Mouse (Mus musculus) kidney, adult 2 months (tissue): Measurements from ENCODE around the gene Inpp5d. TPM values are rescaled to one million over a fixed set of nuclear protein-coding genes. Genes with fewer than 3 reads are reported as not detected.

ENCODE experiments used
- DNase-seq: peaks from one replicate; pipeline ENCODE4 v3.0.0; 2021
- H3K27ac ChIP-seq: fragments of 200-500 bp; 2 replicates; pipeline ENCODE4 v1.5.1; 2012; ENCODE audit warnings: low read depth, low read length, control low read depth, inconsistent platforms; ENCODE audit not compliant: insufficient read depth
- H3K27me3 ChIP-seq: fragments of 200-500 bp; replicated peaks from 2 replicates; pipeline ENCODE4 v1.6.1; 2012; ENCODE audit warnings: mild to moderate bottlenecking, moderate library complexity, low read length, inconsistent platforms; ENCODE audit not compliant: control insufficient read depth, insufficient read depth
- H3K36me3 ChIP-seq: fragments of 200-500 bp; 2 replicates; pipeline ENCODE4 v1.6.1; 2012; ENCODE audit warnings: mild to moderate bottlenecking, moderate library complexity, low read length, inconsistent platforms; ENCODE audit not compliant: control insufficient read depth, insufficient read depth
- H3K4me1 ChIP-seq: fragments of 200-500 bp; 2 replicates; pipeline ENCODE4 v1.6.1; 2011; ENCODE audit warnings: low read length; ENCODE audit not compliant: control insufficient read depth, insufficient read depth
- H3K4me3 ChIP-seq: fragments of 200-500 bp; 2 replicates; pipeline ENCODE4 v1.5.1; 2011; ENCODE audit warnings: mild to moderate bottlenecking, low read depth, low read length, control low read depth; ENCODE audit not compliant: insufficient read depth
- CTCF ChIP-seq: fragments of 200-500 bp; conservative IDR thresholded peaks from 2 replicates; pipeline ENCODE4 v1.5.1; 2011; ENCODE audit warnings: low read depth, mild to moderate bottlenecking, control low read depth, low read length, moderate library complexity, mixed read lengths; ENCODE audit not compliant: insufficient read depth, insufficient read length
- POLR2A ChIP-seq: fragments of 200-500 bp; IDR thresholded peaks from one replicate; pipeline ENCODE4 v1.6.1; 2011; ENCODE audit warnings: low read depth, low read length, control low read depth
- WGBS: fragments of 180-500 bp; shearing (Covaris S2); methylation state at CpG from one replicate; pipeline ENCODE4 v1.1.7; 2018; 5-methylcytosine and 5-hydroxymethylcytosine counted together
- polyA plus RNA-seq: library from polyadenylated mRNA; depleted of rRNA; stranded (reverse); fragments of >200 nt; gene quantifications from 2 replicates; pipeline ENCODE4 v1.2.3, GENCODE M21; 2012; rRNA removed

Inpp5d gene
- 18.6 and 20.0 TPM in 2 replicates for polyA plus RNA-seq

DNA sequence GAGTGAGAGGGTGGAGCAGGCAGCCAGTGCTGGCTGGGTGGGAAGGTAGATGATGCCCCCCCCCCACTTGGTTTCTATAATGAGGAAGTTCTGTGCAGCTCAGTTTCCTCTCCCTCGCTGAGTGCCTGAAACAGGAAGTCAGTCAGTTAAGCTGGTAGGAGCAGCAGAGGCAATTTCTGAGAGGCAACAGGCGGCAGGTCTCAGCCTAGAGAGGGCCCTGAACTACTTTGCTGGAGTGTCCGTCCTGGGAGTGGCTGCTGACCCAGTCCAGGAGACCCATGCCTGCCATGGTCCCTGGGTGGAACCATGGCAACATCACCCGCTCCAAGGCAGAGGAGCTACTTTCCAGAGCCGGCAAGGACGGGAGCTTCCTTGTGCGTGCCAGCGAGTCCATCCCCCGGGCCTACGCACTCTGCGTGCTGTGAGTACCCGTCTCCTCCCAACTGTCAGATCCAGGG, at the start of gene Inpp5d:
Gene Inpp5d (plus strand): TSS at position 102 of the 458 bp plus-strand sequence.
- Histone ChIP-seq H3K27ac (peak within 1 kb of the TSS; percentile 57), H3K36me3 (no peaks in the 10 kb centered on the region), H3K4me3 (peak within 1 kb of the TSS; percentile 48), H3K27me3 (no peaks in the 10 kb centered on the region), H3K4me1 (0 out of 2 replicates have a peak, but pooled peaks cover 4% of the 10 kb centered on the region)
- peak; percentile 61 for DNase-seq
- no peak for TF ChIP-seq POLR2A
- no peak for TF ChIP-seq CTCF
- 58% methylated on average over 12 of the region's 12 CpGs for WGBS

DNA sequence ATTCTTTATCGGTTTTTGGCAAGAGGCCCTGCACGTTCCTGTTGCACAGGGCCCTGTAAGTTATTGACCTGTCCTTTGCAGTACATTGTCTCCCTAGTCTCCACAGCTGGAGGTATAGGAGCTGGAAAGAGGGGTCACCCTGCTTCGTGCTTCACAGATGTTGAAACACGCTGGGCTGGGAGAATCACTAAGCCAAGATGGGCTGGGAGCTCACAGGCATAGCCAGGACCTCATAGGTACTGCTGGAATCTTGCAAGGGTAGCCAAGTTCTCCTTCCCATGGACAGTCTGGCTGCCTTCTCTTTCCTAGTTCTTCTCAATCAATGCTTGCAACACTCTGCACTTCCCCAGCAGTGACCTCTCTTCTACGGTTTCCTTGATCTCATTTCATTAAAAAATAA, 46.9 kb upstream of the Inpp5d start:
- Histone ChIP-seq H3K36me3 (no peaks in the 10 kb centered on the region), H3K4me1 (peaks cover 13% of the 10 kb centered on the region), H3K27me3 (no peaks in the 10 kb centered on the region), H3K4me3 (peak overlapping the region; percentile 56), H3K27ac (peak overlapping the region; percentile 99)
- 27% methylated on average over 5 of the region's 5 CpGs for WGBS
- peak; percentile 40 for DNase-seq
- TF ChIP-seq POLR2A (no peak), CTCF (no peak)

GRCm38 (mm10) chr1:87573800-87574215, 46.3 kb upstream of the Inpp5d start, which contains the start of gene Ngef:
Ngef (minus strand) TSS chr1:87573870.
- peak; percentile 97 for DNase-seq
- peak within 1 kb of the TSS; percentile 56 for H3K4me3 ChIP-seq

GRCm38 (mm10) chr1:87574353-87574752, 45.8 kb upstream of the Inpp5d start:
- Histone ChIP-seq H3K4me1 (peaks cover 13% of the 10 kb centered on the region), H3K4me3 (peak overlapping the region; percentile 56), H3K36me3 (no peaks in the 10 kb centered on the region), H3K27ac (peak overlapping the region; percentile 99), H3K27me3 (no peaks in the 10 kb centered on the region)
- 22% methylated on average over 6 of the region's 6 CpGs for WGBS
- TF ChIP-seq POLR2A (no peak), CTCF (no peak)
- no peak for DNase-seq

More at GRCm38 (mm10) chr1:87573800-87574215, 46.3 kb upstream of the Inpp5d start, which contains the start of gene Ngef:
- Histone ChIP-seq H3K27me3 (no peaks in the 10 kb centered on the region), H3K4me1 (peaks cover 13% of the 10 kb centered on the region), H3K36me3 (no peaks in the 10 kb centered on the region), H3K27ac (peak within 1 kb of the TSS; percentile 99)
- no peak for TF ChIP-seq POLR2A
- no peak for TF ChIP-seq CTCF
- 32% methylated on average over 6 of the region's 6 CpGs for WGBS

DNA sequence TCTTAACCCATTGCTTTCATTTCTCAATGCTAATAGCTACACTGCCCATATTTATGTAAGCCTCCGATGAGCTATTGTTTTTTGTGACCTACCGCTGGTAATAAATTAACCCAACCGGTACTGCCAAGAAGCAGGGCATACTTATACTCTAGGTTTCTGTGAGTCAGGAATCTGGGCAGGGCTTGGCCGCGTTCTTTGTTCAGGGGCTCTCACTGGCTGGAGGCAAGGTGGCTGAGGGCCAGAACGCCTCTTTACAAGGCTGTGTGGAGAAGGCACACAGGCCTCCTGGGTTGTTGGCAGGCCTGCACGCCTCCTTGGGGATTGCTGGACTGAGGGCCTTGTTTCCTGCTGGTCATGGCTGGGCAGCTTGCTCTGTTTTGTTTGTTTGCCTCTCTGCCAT, 45.3 kb upstream of the Inpp5d start:
- Histone ChIP-seq H3K36me3 (no peaks in the 10 kb centered on the region), H3K27ac (peak overlapping the region; percentile 99), H3K4me3 (no peak overlapping the region), H3K27me3 (no peaks in the 10 kb centered on the region), H3K4me1 (peaks cover 13% of the 10 kb centered on the region)
- 11% methylated on average over 7 of the region's 7 CpGs for WGBS
- DNase-seq, result peak; percentile 99
- TF ChIP-seq POLR2A (no peak), CTCF (0 out of 2 replicates have a peak, but pooled peaks have one; percentile 6)

- H3K36me3 ChIP-seq, result no peaks in the 10 kb centered on the region
- 93% methylated on average over 6 of the region's 6 CpGs for WGBS
- TF ChIP-seq POLR2A (no peak), CTCF (no peak)
- no peak for DNase-seq
- H3K4me3 ChIP-seq, result no peak overlapping the region
- peaks cover 10% of the 10 kb centered on the region for H3K4me1 ChIP-seq
- H3K27ac ChIP-seq, result no peak overlapping the region
- no peaks in the 10 kb centered on the region for H3K27me3 ChIP-seq
Observed at GRCm38 (mm10) chr1:87578965-87579364, 41.1 kb upstream of the Inpp5d start.

DNA sequence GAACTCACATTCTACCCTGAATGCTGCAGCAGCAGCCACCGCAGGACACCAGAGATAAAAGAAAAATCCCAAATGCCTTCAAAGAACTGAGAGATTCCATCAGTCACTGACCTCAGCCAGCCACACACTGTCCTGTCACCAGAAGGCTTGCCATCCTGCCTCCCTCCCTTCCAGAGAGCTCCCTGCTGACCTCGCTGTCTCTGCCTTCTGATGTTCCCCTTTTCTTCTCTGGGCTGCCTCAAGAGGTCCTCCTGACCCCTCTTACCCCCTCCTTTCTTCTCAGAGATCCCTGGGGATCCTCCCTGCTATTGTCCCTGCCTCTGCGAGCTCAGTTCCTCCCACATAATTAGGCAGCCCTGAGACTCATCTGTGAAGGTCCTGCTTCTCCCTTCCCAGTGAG, 39.3 kb upstream of the Inpp5d start:
- no peak overlapping the region for H3K27ac ChIP-seq
- H3K27me3 ChIP-seq, result no peaks in the 10 kb centered on the region
- no peak overlapping the region for H3K4me3 ChIP-seq
- no peaks in the 10 kb centered on the region for H3K36me3 ChIP-seq
- no peak for DNase-seq
- H3K4me1 ChIP-seq, result no peaks in the 10 kb centered on the region
- 69% methylated on average over 3 of the region's 3 CpGs for WGBS
- no peak for TF ChIP-seq POLR2A
- no peak for TF ChIP-seq CTCF
